Mouse (Mus musculus) neural tube, embryonic 14.5 days (tissue): ENCODE results near the gene Abi3bp. TPM values are rescaled to one million over a fixed set of nuclear protein-coding genes. Genes with fewer than 3 reads are reported as not detected.

Source experiments
- ATAC-seq: fragments of 200-750 bp; cut with Nextera tagmentation; 2 replicates; pipeline ENCODE4 v1.8.0; 2017; ENCODE audit warnings: low read depth, mild to moderate bottlenecking, moderate TSS enrichment, moderate library complexity
- H3K27ac ChIP-seq: fragments of 300-500 bp; sonication (generic); 2 replicates; pipeline ENCODE4 v1.5.1; 2014; ENCODE audit warnings: low read depth, mild to moderate bottlenecking, control low read depth, low read length, moderate library complexity, mixed read lengths
- H3K27me3 ChIP-seq: fragments of 300-500 bp; sonication (generic); 2 replicates; pipeline ENCODE4 v1.6.1; 2014; ENCODE audit warnings: low read length; ENCODE audit not compliant: control insufficient read depth, insufficient read depth
- H3K36me3 ChIP-seq: fragments of 300-500 bp; sonication (generic); 2 replicates; pipeline ENCODE4 v1.6.1; 2014; ENCODE audit warnings: low read length, mixed read lengths; ENCODE audit not compliant: control insufficient read depth, insufficient read depth
- H3K4me1 ChIP-seq: fragments of 300-500 bp; sonication (generic); 2 replicates; pipeline ENCODE4 v1.6.1; 2014; ENCODE audit warnings: low read length; ENCODE audit not compliant: control insufficient read depth, insufficient read depth
- H3K4me2 ChIP-seq: fragments of 300-500 bp; sonication (generic); 2 replicates; pipeline ENCODE4 v1.6.1; 2014; ENCODE audit warnings: mild to moderate bottlenecking, low read depth, low read length, control low read depth
- H3K4me3 ChIP-seq: fragments of 300-500 bp; sonication (generic); 2 replicates; pipeline ENCODE4 v1.5.1; 2014; ENCODE audit warnings: low read depth, low read length, control low read depth, mixed read lengths
- H3K9ac ChIP-seq: fragments of 300-500 bp; sonication (generic); replicated peaks from 2 replicates; pipeline ENCODE4 v1.6.1; 2014; ENCODE audit warnings: low read depth, mild to moderate bottlenecking, control low read depth, low read length, mixed read lengths
- H3K9me3 ChIP-seq: fragments of 300-500 bp; sonication (generic); 2 replicates; pipeline ENCODE4 v1.6.1; 2016; ENCODE audit warnings: low read length; ENCODE audit not compliant: control insufficient read depth
- WGBS: fragments of 180-500 bp; shearing (Covaris S2); extraction: QIAGEN DNeasy Blood & Tissue Kit; methylation state at CpG from one replicate; pipeline ENCODE4 v1.1.7; 2014; 5-methylcytosine and 5-hydroxymethylcytosine counted together
- polyA plus RNA-seq: library from polyadenylated mRNA; unstranded; fragments of >200 nt; fragmentation: Nextera tagmentation; extraction: Ambion mirVana; gene quantifications from 2 replicates; pipeline ENCODE4 v1.2.1, GENCODE M21; 2014

Gene Abi3bp
- polyA plus RNA-seq, 1 experiment from 2014 or later, result 0.59 TPM

- 50% methylated on average over 3 of the region's 3 CpGs for WGBS
- Histone ChIP-seq H3K27ac (no peak overlapping the region), H3K4me2 (no peak overlapping the region), H3K4me1 (no peaks in the 10 kb centered on the region), H3K36me3 (no peaks in the 10 kb centered on the region), H3K9me3 (no peaks in the 10 kb centered on the region), H3K4me3 (no peak overlapping the region), H3K27me3 (no peaks in the 10 kb centered on the region), H3K9ac (no peak overlapping the region)
- no peak for ATAC-seq
These were observed 22.8 kb downstream of the Abi3bp start for GRCm38 (mm10) chr16:56500441-56500840.

GRCm38 (mm10) chr16:56501101-56501500 lies 23.4 kb downstream of the Abi3bp start:
- Histone ChIP-seq H3K9me3 (no peaks in the 10 kb centered on the region), H3K9ac (no peak overlapping the region), H3K27ac (no peak overlapping the region), H3K36me3 (no peaks in the 10 kb centered on the region), H3K27me3 (no peaks in the 10 kb centered on the region), H3K4me1 (no peaks in the 10 kb centered on the region), H3K4me2 (no peak overlapping the region), H3K4me3 (no peak overlapping the region)
- 0 out of 2 replicates have a peak, but pooled peaks have one; percentile 38 for ATAC-seq
- 81% methylated on average over 6 of the region's 6 CpGs for WGBS

- no peaks in the 10 kb centered on the region for H3K9me3 ChIP-seq
- no peak for ATAC-seq
- H3K4me2 ChIP-seq, result no peak overlapping the region
- H3K4me1 ChIP-seq, result no peaks in the 10 kb centered on the region
- H3K9ac ChIP-seq, result no peak overlapping the region
- H3K4me3 ChIP-seq, result no peak overlapping the region
- WGBS, result 62% methylated on average over 2 of the region's 2 CpGs
- no peaks in the 10 kb centered on the region for H3K36me3 ChIP-seq
- H3K27ac ChIP-seq, result no peak overlapping the region
- no peaks in the 10 kb centered on the region for H3K27me3 ChIP-seq
These were observed 23.8 kb downstream of the Abi3bp start for GRCm38 (mm10) chr16:56501513-56501912.

GRCm38 (mm10) chr16:56502134-56502533 lies 24.5 kb downstream of the Abi3bp start:
- Histone ChIP-seq H3K36me3 (no peaks in the 10 kb centered on the region), H3K27ac (no peak overlapping the region), H3K27me3 (no peaks in the 10 kb centered on the region), H3K4me1 (no peaks in the 10 kb centered on the region), H3K4me2 (no peak overlapping the region), H3K9me3 (no peaks in the 10 kb centered on the region), H3K4me3 (no peak overlapping the region), H3K9ac (no peak overlapping the region)
- 96% methylated on average over 3 of the region's 3 CpGs for WGBS
- no peak for ATAC-seq

GRCm38 (mm10) chr16:56503941-56504340 lies 26.3 kb downstream of the Abi3bp start:
- 89% methylated on average over 2 of the region's 2 CpGs for WGBS
- H3K4me1 ChIP-seq, result no peaks in the 10 kb centered on the region
- H3K4me3 ChIP-seq, result no peak overlapping the region
- no peaks in the 10 kb centered on the region for H3K27me3 ChIP-seq
- ATAC-seq, result no peak
- H3K9ac ChIP-seq, result no peak overlapping the region
- no peaks in the 10 kb centered on the region for H3K9me3 ChIP-seq
- no peaks in the 10 kb centered on the region for H3K36me3 ChIP-seq
- H3K27ac ChIP-seq, result no peak overlapping the region
- no peak overlapping the region for H3K4me2 ChIP-seq

- H3K4me3 ChIP-seq, result no peak overlapping the region
- ATAC-seq, result no peak
- no peak overlapping the region for H3K27ac ChIP-seq
- no peak overlapping the region for H3K4me2 ChIP-seq
- no peak overlapping the region for H3K9ac ChIP-seq
- H3K36me3 ChIP-seq, result no peaks in the 10 kb centered on the region
- H3K27me3 ChIP-seq, result no peaks in the 10 kb centered on the region
- H3K9me3 ChIP-seq, result no peaks in the 10 kb centered on the region
- 90% methylated on average over 9 of the region's 9 CpGs for WGBS
- no peaks in the 10 kb centered on the region for H3K4me1 ChIP-seq
These were observed 40.3 kb downstream of the Abi3bp start for GRCm38 (mm10) chr16:56518024-56518423.

- H3K9me3 ChIP-seq, result no peaks in the 10 kb centered on the region
- no peak overlapping the region for H3K27ac ChIP-seq
- no peak for ATAC-seq
- no peak overlapping the region for H3K4me2 ChIP-seq
- no peaks in the 10 kb centered on the region for H3K4me1 ChIP-seq
- H3K36me3 ChIP-seq, result no peaks in the 10 kb centered on the region
- 44% methylated on average over 8 of the region's 8 CpGs for WGBS
- no peak overlapping the region for H3K4me3 ChIP-seq
- no peak overlapping the region for H3K9ac ChIP-seq
- H3K27me3 ChIP-seq, result no peaks in the 10 kb centered on the region
These were observed 46.7 kb downstream of the Abi3bp start for GRCm38 (mm10) chr16:56524359-56524758.

GRCm38 (mm10) chr16:56526482-56526881 lies 48.8 kb downstream of the Abi3bp start:
- Histone ChIP-seq H3K4me1 (no peaks in the 10 kb centered on the region), H3K9me3 (no peaks in the 10 kb centered on the region), H3K36me3 (no peaks in the 10 kb centered on the region), H3K4me2 (no peak overlapping the region), H3K9ac (no peak overlapping the region), H3K27ac (no peak overlapping the region), H3K4me3 (no peak overlapping the region), H3K27me3 (no peaks in the 10 kb centered on the region)
- WGBS, result 94% methylated on average over 1 of the region's 1 CpGs
- no peak for ATAC-seq

GRCm38 (mm10) chr16:56528079-56528688 lies 50.5 kb downstream of the Abi3bp start:
- H3K9me3 ChIP-seq, result no peaks in the 10 kb centered on the region
- ATAC-seq, result no peak
- WGBS, result 85% methylated on average over 3 of the region's 3 CpGs
- H3K4me3 ChIP-seq, result no peak overlapping the region
- no peaks in the 10 kb centered on the region for H3K27me3 ChIP-seq
- no peaks in the 10 kb centered on the region for H3K36me3 ChIP-seq
- H3K9ac ChIP-seq, result no peak overlapping the region
- no peak overlapping the region for H3K27ac ChIP-seq
- H3K4me2 ChIP-seq, result no peak overlapping the region
- H3K4me1 ChIP-seq, result no peaks in the 10 kb centered on the region
